Mouse (Mus musculus): ENCODE results near the gene Gm4787.
"Not testable (repeated sequence)": the region's sequence is repeated elsewhere in the genome, so short reads cannot be mapped to it uniquely, and the experiment has no call there.

Gm4787 gene

DNA sequence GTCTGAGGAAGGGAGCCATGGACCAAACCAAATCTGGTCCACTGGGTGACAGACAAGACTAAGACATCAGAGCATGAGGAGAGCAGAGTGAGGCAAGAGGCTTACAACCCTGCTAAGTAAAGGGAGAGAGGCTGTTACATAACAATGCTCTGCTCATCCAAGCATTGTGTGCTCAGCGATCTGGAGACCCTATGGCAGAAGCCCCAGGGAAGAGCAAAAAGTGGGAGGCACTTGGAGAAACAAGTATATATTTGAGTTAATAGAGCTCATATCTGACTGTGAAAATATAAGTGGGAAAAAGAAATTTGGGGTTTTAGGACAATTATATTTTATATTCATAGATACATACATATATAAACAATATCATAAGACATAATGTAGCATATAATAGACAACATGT, at the start of gene Gm4787:
TSS of gene Gm4787 (minus strand) at position 101 of the 400 bp plus-strand sequence.
- not testable (repeated sequence) for DNase-seq (ENCODE audit: low read depth, low spot score)

DNA sequence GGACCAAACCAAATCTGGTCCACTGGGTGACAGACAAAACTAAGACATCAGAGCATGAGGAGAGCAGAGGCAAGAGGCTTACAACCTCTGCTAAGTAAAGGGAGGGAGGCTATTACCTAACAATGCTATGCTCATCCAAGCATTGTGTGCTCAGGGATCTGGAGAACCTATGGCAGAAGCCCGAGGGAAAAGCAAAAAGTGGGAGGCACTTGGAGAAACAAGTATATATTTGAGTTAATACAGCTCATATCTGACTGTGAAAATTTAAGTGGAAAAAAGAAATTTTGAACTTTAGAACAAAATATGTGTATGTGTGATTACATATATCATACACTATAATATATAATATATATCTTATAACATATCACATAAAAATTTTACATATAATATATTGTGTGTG, 42.6 kb upstream of the Gm4787 start, which contains the start of gene Adam4:
TSS of gene Adam4 (minus strand) at position 101 of the 400 bp plus-strand sequence.
- DNase-seq (ENCODE audit: low read depth, low spot score): no peak

GRCm38 (mm10) chr12:81413211-81413610, 33.9 kb upstream of the Gm4787 start:
- no peak for DNase-seq (ENCODE audit: low read depth, low spot score)

DNA sequence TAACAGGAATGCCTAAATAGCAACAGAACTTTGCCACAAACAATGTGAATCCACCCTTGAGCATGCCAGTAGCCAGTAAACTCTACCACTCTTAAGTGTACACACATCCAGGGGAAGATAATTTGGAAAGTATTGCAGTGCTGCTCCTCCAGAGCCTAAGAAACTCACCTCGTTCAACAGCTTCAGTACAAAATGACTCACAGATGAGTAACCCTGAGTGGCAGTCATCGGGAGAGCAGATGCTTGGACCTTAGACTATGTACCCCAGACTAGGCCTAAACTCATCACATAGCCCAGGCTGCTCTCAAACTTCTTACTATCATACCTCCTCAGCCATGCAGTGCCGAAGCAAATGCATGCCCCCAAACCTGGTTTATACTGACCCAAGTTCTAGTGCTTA, 29.7 kb upstream of the Gm4787 start:
- DNase-seq (ENCODE audit: low read depth, low spot score): no peak

GRCm38 (mm10) chr12:81402187-81402586, 22.9 kb upstream of the Gm4787 start:
- DNase-seq (ENCODE audit: low read depth, low spot score): peak; percentile 44

DNA sequence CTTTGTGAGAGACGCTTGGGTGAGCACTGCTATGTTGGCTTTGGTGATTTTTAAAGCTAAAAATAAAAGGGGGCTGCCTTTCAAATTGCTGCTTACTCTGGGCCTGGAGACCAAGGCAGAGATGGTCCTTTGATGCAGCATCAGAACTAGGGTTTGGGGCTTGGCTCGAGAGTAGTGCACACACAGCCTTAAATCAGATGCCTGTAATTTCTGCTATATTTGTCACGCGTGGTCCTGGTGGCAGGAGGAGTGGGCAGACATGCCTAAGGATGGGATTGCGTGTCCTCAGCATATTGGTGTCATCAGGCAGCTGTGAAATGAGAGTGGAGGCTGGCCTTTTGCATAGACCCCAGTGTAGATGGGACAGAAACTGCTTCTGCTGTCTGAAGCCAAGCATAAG, 45.4 kb downstream of the Gm4787 start:
- DNase-seq (ENCODE audit: low read depth, low spot score): no peak

GRCm38 (mm10) chr12:81332875-81333421, 46.3 kb downstream of the Gm4787 start, which contains the start of gene Slc8a3:
TSS of gene Slc8a3 (minus strand) at chr12:81333180.
- peak; percentile 81 for DNase-seq (ENCODE audit: low read depth, low spot score)

GRCm38 (mm10) chr12:81331937-81332874, 47.1 kb downstream of the Gm4787 start:
- peak; percentile 85 for DNase-seq (ENCODE audit: low read depth, low spot score)

- DNase-seq (ENCODE audit: low read depth, low spot score): peak; percentile 59
These were observed 48.1 kb downstream of the Gm4787 start for GRCm38 (mm10) chr12:81331046-81331638.
